Mouse (Mus musculus): ENCODE results near the gene Car14.
"Not testable (repeated sequence)": the region's sequence is repeated elsewhere in the genome, so short reads cannot be mapped to it uniquely, and the experiment has no call there.

Gene Car14

GRCm38 (mm10) chr3:95925087-95925486, 20.6 kb upstream of the Car14 start:
- DNase-seq (ENCODE audit: low read depth in 2 of 2, low spot score in 2 of 2): no peak

- DNase-seq (ENCODE audit: low read depth in 2 of 2, low spot score in 2 of 2): no peak
Observed at GRCm38 (mm10) chr3:95924185-95924584, 19.7 kb upstream of the Car14 start.

GRCm38 (mm10) chr3:95923429-95923828, 18.9 kb upstream of the Car14 start:
- DNase-seq (ENCODE audit: low read depth in 2 of 2, low spot score in 2 of 2): not testable (repeated sequence)

GRCm38 (mm10) chr3:95920532-95920931, 16.0 kb upstream of the Car14 start:
- not testable (repeated sequence) for DNase-seq (ENCODE audit: low read depth in 2 of 2, low spot score in 2 of 2)

GRCm38 (mm10) chr3:95916760-95917159, 12.3 kb upstream of the Car14 start:
- DNase-seq (ENCODE audit: low read depth in 2 of 2, low spot score in 2 of 2): no peak

- DNase-seq (ENCODE audit: low read depth in 2 of 2, low spot score in 2 of 2): no peak
Observed at GRCm38 (mm10) chr3:95914706-95915105, 10.2 kb upstream of the Car14 start.

GRCm38 (mm10) chr3:95907613-95908012, 3.1 kb upstream of the Car14 start:
- DNase-seq (ENCODE audit: low read depth in 2 of 2, low spot score in 2 of 2): no peak

GRCm38 (mm10) chr3:95906860-95907259, 2.4 kb upstream of the Car14 start:
- peak; percentile 59 to 78 for DNase-seq (ENCODE audit: low read depth in 2 of 2, low spot score in 2 of 2)

- DNase-seq (ENCODE audit: low read depth in 2 of 2, low spot score in 2 of 2): peak in 1 of 2 experiments; percentile 40
Observed at GRCm38 (mm10) chr3:95905940-95906492, 1.5 kb upstream of the Car14 start.

- peak in 1 of 2 experiments; percentile 42 for DNase-seq (ENCODE audit: low read depth in 2 of 2, low spot score in 2 of 2)
Observed at GRCm38 (mm10) chr3:95905146-95905939, 852 bp upstream of the Car14 start.

GRCm38 (mm10) chr3:95903753-95904502, 563 bp downstream of the Car14 start:
- no peak for DNase-seq (ENCODE audit: low read depth in 2 of 2, low spot score in 2 of 2)

- DNase-seq (ENCODE audit: low read depth in 2 of 2, low spot score in 2 of 2): no peak
Observed at GRCm38 (mm10) chr3:95902643-95903042, 1.8 kb downstream of the Car14 start.

GRCm38 (mm10) chr3:95902373-95902625, 2.2 kb downstream of the Car14 start:
- DNase-seq (ENCODE audit: low read depth in 2 of 2, low spot score in 2 of 2): no peak

- DNase-seq (ENCODE audit: low read depth in 2 of 2, low spot score in 2 of 2): no peak
Observed at GRCm38 (mm10) chr3:95901616-95902372, 2.7 kb downstream of the Car14 start.

- no peak for DNase-seq (ENCODE audit: low read depth in 2 of 2, low spot score in 2 of 2)
Observed at GRCm38 (mm10) chr3:95899800-95900524, 4.5 kb downstream of the Car14 start.

GRCm38 (mm10) chr3:95895501-95895900, 9.0 kb downstream of the Car14 start:
- not testable (repeated sequence) for DNase-seq (ENCODE audit: low read depth in 2 of 2, low spot score in 2 of 2)

- DNase-seq (ENCODE audit: low read depth in 2 of 2, low spot score in 2 of 2): no peak
Observed at GRCm38 (mm10) chr3:95894317-95895160, 10.0 kb downstream of the Car14 start.

- peak; percentile 91 to 95 for DNase-seq (ENCODE audit: low read depth in 2 of 2, low spot score in 2 of 2)
Observed at GRCm38 (mm10) chr3:95893606-95894316, 10.7 kb downstream of the Car14 start, which contains the start of gene Aph1a. Gene Aph1a, plus strand, starts transcription at chr3:95893969.

GRCm38 (mm10) chr3:95893126-95893525, 11.4 kb downstream of the Car14 start:
- no peak for DNase-seq (ENCODE audit: low read depth in 2 of 2, low spot score in 2 of 2)
